Mouse (Mus musculus) cerebellum, adult 9-10 months (tissue): ENCODE data around the gene Zswim9.

Source experiments
- DNase-seq: peaks from one replicate; pipeline ENCODE4 v3.0.0; 2022

The Zswim9 gene

GRCm38 (mm10) chr7:13264396-13264795 is 14.1 kb downstream of the Zswim9 start:
- DNase-seq: no peak

GRCm38 (mm10) chr7:13263851-13264250 is 14.7 kb downstream of the Zswim9 start:
- no peak for DNase-seq

GRCm38 (mm10) chr7:13260746-13261700 is 17.5 kb downstream of the Zswim9 start:
- no peak for DNase-seq

GRCm38 (mm10) chr7:13212720-13213119 is 65.8 kb downstream of the Zswim9 start, which contains the start of gene Vmn1r89:
TSS of gene Vmn1r89 (plus strand) at chr7:13213020.
- no peak for DNase-seq
